Mouse (Mus musculus) cortical plate, adult 2 months (tissue): ENCODE measurements at regions not wholly inside any gene's neighbourhood (a gene's known extent, or its start where the extent isn't known, plus 50 kb on each side); places are given as distances from the start of the nearest gene placed in this dataset.

Source experiments
- CTCF ChIP-seq: fragments of 200-500 bp; IDR thresholded peaks from 2 replicates; pipeline ENCODE4 v1.5.1; 2011; ENCODE audit warnings: mild to moderate bottlenecking, control low read depth, low read length; ENCODE audit not compliant: insufficient read depth; ENCODE audit errors: extremely low read depth
- POLR2A ChIP-seq: fragments of 200-500 bp; IDR thresholded peaks from 2 replicates; pipeline ENCODE4 v1.6.1; 2011; ENCODE audit warnings: mild to moderate bottlenecking, low read length, control low read depth; ENCODE audit not compliant: insufficient read depth; ENCODE audit errors: extremely low read depth

DNA sequence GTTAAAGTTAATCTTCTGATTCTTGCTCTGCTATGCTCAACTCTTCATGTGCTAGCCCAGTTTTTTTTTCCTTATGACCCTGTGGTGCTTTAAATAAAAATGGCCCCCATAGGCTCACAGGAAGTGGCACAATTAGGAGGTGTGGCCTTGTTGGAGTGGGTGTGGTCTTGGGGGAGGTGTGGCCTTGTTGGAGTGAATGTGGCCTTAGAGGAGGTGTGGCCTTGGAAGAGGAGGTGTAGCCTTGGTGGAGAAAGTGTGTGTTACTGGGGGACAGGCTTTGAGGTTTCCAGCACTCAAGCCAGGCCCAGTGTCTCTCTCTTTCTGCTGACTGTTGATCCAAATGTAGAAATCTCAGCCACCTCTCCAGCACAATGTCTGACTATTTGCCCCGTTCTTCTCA is 186.0 kb upstream of the Rhobtb1 start:
- TF ChIP-seq CTCF (no peak), POLR2A (no peak)
